Mouse (Mus musculus) lung, postnatal 0 days (tissue): ENCODE measurements at regions not wholly inside any gene's neighbourhood (a gene's known extent, or its start where the extent isn't known, plus 50 kb on each side); places are given as distances from the start of the nearest gene placed in this dataset.

ENCODE experiments used
- CTCF ChIP-seq: IDR thresholded peaks from 2 replicates; pipeline ENCODE4 v1.5.1; 2016; ENCODE audit warnings: antibody characterized with exemption, mild to moderate bottlenecking
- EP300 ChIP-seq: IDR thresholded peaks from 2 replicates; pipeline ENCODE4 v1.6.1; 2016; ENCODE audit warnings: antibody characterized with exemption, mild to moderate bottlenecking, control low read depth

DNA sequence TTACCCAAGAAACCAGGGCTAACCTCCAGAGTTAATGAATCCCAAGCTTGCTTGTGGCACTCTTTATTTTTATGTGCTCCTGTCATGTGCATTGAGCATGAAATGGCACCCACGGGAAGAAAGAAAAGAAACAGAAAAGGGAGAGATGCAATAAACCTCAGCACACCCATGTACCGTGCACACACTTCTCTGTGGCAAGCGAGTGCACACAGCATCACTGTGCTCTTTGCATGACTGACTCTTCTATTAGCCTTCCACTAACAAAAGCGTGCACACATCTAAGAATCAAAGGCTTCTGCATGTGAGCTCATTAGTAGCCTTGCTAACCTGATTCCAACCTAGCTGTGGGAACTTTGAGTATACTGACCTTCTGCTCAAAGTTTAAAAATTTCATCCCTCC is 330.3 kb downstream of the Mllt3 start:
- TF ChIP-seq CTCF (no peak), EP300 (no peak)
